Mouse (Mus musculus): ENCODE results near the gene Mink1.

Gene Mink1

DNA sequence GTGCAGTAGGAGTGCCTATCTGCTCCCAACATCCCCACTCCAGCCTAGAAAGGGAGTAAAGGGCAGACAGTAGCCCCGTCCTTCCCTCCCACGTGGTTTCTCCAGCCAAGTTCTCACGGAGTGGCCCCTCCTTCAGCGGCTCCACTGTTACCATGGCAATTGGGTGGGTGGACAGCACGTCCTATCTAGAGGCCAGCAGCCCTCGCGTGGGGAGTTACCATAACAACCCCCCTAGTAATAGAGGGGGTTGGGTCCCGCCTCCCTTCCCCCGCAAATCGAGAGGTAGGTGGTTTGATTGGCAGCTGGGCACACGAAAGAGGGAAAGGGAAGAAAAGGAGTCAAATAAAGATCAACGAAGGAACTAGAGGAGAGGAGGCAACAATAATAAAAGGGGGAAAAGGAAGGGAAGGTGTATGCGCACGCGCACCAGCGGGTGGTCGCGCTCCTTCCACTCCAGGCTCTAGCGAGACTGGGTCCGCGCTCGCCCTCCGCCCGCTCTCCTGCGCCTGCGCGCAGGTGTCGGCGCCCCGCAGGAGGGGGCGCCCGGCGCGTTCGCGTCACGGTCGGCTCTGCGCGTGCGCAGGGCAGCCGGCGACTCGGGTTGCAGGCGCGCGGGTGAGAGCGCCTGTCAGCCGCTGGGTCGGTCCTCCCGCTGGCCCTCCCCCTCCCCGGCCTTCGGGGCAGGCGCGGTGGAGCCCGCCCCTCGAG is at the start of gene Mink1:
TSS of gene Mink1 (plus strand) at position 595 of the 708 bp plus-strand sequence.
- CTCF ChIA-PET = interaction anchor here in 1 of 4 experiments (1.1 kb wide), 1 partner anchor 12 kb away, joined by 4 read pairs; no protein-coding TSS in a partner anchor
- POLR2A ChIA-PET = interaction anchor here in 2 of 4 experiments (0.9 to 1.7 kb wide), 6 partner anchors 12 to 130 kb away, joined by 3 to 7 read pairs (median 5); partner anchors contain the start of genes Psmb6 (in 2 of the 2) and Arrb2 (in 1 of the 2)

- ChIA-PET POLR2A (interaction anchor here in 3 of 4 experiments (0.6 to 2.3 kb wide), 6 partner anchors 12 to 263 kb away, joined by 3 to 9 read pairs (median 3); partner anchors contain the start of genes Arrb2 (in 1 of the 3), Psmb6 (in 1 of the 3) and Spag7 (in 1 of the 3)), CTCF (interaction anchor here in 2 of 4 experiments (1.0 to 1.9 kb wide), 8 partner anchors 9 to 133 kb away, joined by 3 to 6 read pairs (median 4); partner anchors contain the start of genes Med11 (in 1 of the 2), Psmb6 (in 1 of the 2), Rnf167 (in 1 of the 2) and Slc25a11 (in 1 of the 2))
These were observed 49.2 kb upstream of the Mink1 start for GRCm38 (mm10) chr11:70513520-70513919.

GRCm38 (mm10) chr11:70514288-70514687 is 48.4 kb upstream of the Mink1 start, which contains the start of gene Vmo1:
TSS of gene Vmo1 (minus strand) at chr11:70514616.
- ChIA-PET POLR2A (interaction anchor here in 3 of 4 experiments (0.6 to 2.3 kb wide), 4 partner anchors 11 to 263 kb away, joined by 3 to 9 read pairs (median 4); partner anchors contain the start of genes Psmb6 (in 1 of the 3) and Spag7 (in 1 of the 3)), CTCF (interaction anchor here in 2 of 4 experiments (0.5 to 1.9 kb wide), 7 partner anchors 9 to 133 kb away, joined by 3 to 6 read pairs (median 4); partner anchors contain the start of genes Med11 (in 1 of the 2), Psmb6 (in 1 of the 2), Rnf167 (in 1 of the 2) and Slc25a11 (in 1 of the 2))

DNA sequence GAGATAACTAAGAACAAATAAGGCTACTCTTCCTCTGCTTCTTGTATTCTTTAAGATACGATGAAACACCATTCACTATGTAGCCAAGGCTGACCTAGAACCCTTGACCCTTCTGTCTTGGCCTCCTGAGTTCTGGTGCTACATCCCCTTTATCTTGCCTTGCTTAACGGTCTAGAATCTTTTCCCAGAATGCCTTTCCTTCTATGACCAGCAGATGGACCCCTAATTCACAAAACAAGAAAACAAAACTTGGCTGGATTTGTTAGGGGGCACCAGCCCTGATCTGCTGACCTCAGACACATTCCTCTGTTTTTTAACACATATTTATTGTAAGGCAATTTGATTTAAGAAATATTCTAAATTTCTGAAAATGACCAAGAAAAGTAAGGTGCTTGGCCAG is 46.3 kb upstream of the Mink1 start:
- ChIA-PET CTCF (interaction anchor here in 3 of 4 experiments (0.6 to 5.1 kb wide), 6 partner anchors 104 to 261 kb away, joined by 3 to 19 read pairs (median 5); no protein-coding TSS in a partner anchor), POLR2A (interaction anchor here in 1 of 4 experiments (1.5 kb wide), 1 partner anchor 9 kb away, joined by 3 read pairs; the partner anchor contains the start of gene Psmb6)

GRCm38 (mm10) chr11:70518436-70518835 is 44.2 kb upstream of the Mink1 start:
- ChIA-PET CTCF (interaction anchor here (0.6 to 5.1 kb wide), 8 partner anchors 12 to 288 kb away, joined by 3 to 19 read pairs (median 3); no protein-coding TSS in a partner anchor), POLR2A (interaction anchor here in 3 of 4 experiments (0.6 to 2.4 kb wide), 11 partner anchors 8 to 170 kb away, joined by 3 to 12 read pairs (median 4); partner anchors contain the start of genes Pld2 (in 1 of the 3), Rnf167 (in 1 of the 3) and Slc25a11 (in 1 of the 3))

DNA sequence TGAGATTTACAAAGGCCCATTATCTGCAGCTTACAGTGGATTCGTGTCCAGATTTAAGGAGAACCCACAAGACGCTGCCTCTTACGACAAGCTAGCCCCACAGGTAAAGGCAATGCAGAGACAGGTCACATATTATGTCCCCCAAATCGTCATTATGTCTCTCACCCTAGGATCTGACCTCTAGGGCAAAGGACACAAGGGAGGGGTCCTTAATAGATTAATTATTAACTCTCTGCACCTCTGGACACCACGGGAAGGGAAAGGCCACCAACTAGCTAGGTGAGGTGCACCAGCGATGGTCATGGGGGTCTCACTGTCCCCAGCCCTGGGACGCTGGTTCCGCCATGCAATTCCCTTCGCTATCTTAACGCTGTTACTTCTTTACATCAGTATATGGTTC is 43.8 kb upstream of the Mink1 start, which contains the start of gene Gltpd2:
TSS of gene Gltpd2 (plus strand) at position 274 of the 400 bp plus-strand sequence.
- ChIA-PET CTCF (interaction anchor here (0.6 to 5.1 kb wide), 15 partner anchors 9 to 503 kb away, joined by 3 to 19 read pairs (median 3); partner anchors contain the start of genes Acadvl (in 1 of the 4) and Arrb2 (in 1 of the 4)), POLR2A (interaction anchor here (0.6 to 2.4 kb wide), 21 partner anchors 9 to 213 kb away, joined by 3 to 12 read pairs (median 4); partner anchors contain the start of genes Arrb2 (in 2 of the 4), Rnf167 (in 2 of the 4), Slc25a11 (in 2 of the 4) and 4930544D05Rik (in 1 of the 4))

DNA sequence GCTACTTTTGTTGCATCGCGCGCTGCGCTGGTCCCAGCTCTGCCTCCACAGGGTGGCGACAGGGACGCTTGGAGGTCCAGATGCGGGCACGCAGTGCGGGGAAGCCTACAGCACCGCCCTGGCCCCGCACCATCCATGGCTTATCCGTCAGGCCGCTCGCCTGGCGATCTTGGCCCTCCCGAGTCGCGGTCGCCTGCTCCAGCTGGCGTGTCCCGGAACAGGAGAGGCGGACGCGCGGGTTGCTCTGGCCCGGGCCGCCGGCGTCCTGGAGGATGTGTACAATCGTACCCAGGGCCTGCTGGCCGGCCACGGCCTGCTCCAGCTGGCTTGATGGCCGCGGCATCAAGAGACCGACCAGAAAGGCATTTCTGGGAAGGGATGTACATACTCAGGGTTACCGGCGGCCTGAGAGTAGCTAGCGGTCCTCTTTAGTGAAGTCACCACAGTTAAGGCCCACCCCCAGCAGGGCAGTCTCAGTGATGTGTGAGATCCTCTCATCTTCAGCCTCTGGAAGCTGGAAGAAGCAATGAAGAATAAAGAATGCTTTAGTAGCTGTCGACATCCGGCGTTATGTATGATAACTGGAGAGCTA is 42.4 kb upstream of the Mink1 start:
- ChIA-PET CTCF (interaction anchor here (0.5 to 5.1 kb wide), 20 partner anchors 9 to 410 kb away, joined by 3 to 19 read pairs (median 3); partner anchors contain the start of gene Arrb2 (in 1 of the 4)), POLR2A (interaction anchor here (0.5 to 2.4 kb wide), 31 partner anchors 10 to 1336 kb away, joined by 3 to 13 read pairs (median 4); partner anchors contain the start of genes Arrb2 (in 3 of the 4), Rnf167 (in 3 of the 4), 4930544D05Rik (in 2 of the 4) and Slc25a11 (in 2 of the 4))

DNA sequence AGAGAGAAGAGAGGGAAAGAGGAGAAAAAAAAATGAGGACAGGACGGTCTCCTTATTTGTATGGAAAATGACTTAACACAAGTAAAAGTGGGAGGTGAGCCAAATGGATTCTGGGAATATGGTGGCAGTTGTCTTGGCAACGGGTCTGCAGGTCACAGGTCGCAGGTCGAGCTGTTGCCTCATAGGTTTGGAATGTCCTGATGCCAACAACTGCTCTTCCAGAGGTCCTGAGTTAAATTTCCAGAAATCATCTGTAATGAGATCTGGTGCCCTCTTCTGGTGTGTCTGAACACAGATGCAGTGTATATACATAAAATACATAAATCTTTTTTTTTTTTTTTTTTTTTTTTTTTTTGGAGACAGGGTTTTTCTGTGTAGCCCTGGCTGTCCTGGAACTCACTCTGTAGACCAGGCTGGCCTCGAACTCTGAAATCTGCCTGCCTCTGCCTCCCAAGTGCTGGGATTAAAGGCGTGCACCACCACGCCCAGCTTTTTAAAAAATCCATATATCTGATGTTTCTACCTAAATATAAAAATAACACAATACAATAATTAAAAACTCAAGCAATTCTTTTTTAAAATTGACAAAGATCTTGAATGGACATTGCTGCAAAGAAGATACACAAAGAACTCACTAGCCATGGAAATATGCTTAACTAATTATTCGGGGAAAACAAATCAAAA is 39.2 kb upstream of the Mink1 start:
- ChIA-PET POLR2A (interaction anchor here (0.7 to 3.6 kb wide), 9 partner anchors 85 to 254 kb away, joined by 3 to 39 read pairs (median 4); partner anchors contain the start of genes Arrb2 (in 2 of the 4), Rnf167 (in 1 of the 4) and Slc25a11 (in 1 of the 4)), CTCF (interaction anchor here in 3 of 4 experiments (0.6 to 1.0 kb wide), 7 partner anchors 8 to 141 kb away, joined by 3 to 8 read pairs (median 4); no protein-coding TSS in a partner anchor)

DNA sequence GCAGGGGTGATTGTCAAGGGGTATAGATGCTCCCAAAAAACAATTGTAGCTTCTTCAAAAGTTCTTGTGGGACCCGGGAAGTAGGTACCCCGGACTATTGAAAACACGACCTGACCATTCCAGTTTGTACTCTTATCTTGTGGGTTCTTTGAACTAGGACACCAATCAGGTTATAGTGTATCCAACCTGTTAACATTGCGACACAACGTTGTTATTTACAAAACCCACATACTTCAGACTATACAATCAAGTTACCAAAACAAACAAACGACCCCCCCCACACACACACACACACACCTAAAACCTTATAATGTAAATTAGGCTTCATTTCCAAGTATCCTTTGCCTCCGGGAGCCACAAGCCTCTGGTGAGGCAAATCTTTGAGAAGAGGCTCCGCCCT is 37.9 kb upstream of the Mink1 start:
- ChIA-PET POLR2A (interaction anchor here (0.6 to 3.6 kb wide), 85 partner anchors 8 to 977 kb away, joined by 3 to 39 read pairs (median 4); partner anchors contain the start of genes Rnf167 (in 4 of the 4), Slc25a11 (in 4 of the 4), 4930544D05Rik (in 3 of the 4) and Arrb2 (in 2 of the 4)), CTCF (interaction anchor here (0.6 to 1.6 kb wide), 14 partner anchors 10 to 253 kb away, joined by 3 to 7 read pairs (median 4); partner anchors contain the start of genes 4930544D05Rik (in 1 of the 4), Arrb2 (in 1 of the 4), Spag7 (in 1 of the 4) and Vmo1 (in 1 of the 4))

DNA sequence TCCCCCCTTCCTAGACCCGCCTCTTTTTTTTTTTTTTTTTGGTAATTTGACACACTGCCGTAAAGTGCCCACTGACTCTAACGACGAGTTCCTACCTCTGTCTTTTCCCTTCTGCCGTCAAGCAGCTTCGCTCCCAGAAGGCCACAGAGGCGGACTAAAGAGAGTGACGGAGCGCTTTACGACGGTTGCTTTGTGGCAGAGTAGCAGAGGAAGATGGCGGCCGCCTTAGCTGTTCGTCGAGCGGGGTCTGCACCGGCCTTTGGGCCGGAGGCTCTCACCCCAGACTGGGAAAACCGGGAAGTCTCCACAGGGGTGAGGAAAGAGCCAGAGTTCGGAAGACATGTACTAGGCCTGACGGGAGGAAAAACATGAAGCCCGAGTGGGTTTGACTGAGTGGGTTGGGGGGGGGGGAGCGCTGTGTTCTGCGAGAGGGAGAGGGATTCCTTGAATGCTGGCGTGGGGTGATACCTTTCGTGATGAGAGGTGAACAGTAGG is 37.5 kb upstream of the Mink1 start, which contains the start of gene Psmb6:
TSS of gene Psmb6 (plus strand) at position 184 of the 495 bp plus-strand sequence.
- POLR2A ChIA-PET = interaction anchor here (0.6 to 3.6 kb wide), 98 partner anchors 9 to 977 kb away, joined by 3 to 39 read pairs (median 4); partner anchors contain the start of genes Rnf167 (in 4 of the 4), Slc25a11 (in 4 of the 4), 4930544D05Rik (in 3 of the 4) and Arrb2 (in 2 of the 4)
- CTCF ChIA-PET = interaction anchor here (0.6 to 1.6 kb wide), 19 partner anchors 8 to 252 kb away, joined by 3 to 7 read pairs (median 4); partner anchors contain the start of genes 4930544D05Rik (in 1 of the 4), Arrb2 (in 1 of the 4), Pld2 (in 1 of the 4) and Spag7 (in 1 of the 4)

- ChIA-PET CTCF (interaction anchor here (0.6 to 1.6 kb wide), 14 partner anchors 9 to 252 kb away, joined by 3 to 7 read pairs (median 4); partner anchors contain the start of genes 4930544D05Rik (in 1 of the 4), Arrb2 (in 1 of the 4), Pld2 (in 1 of the 4) and Vmo1 (in 1 of the 4)), POLR2A (interaction anchor here (0.6 to 3.6 kb wide), 73 partner anchors 9 to 826 kb away, joined by 3 to 39 read pairs (median 4); partner anchors contain the start of genes 4930544D05Rik (in 3 of the 4), Pld2 (in 3 of the 4), Arrb2 (in 2 of the 4) and Pelp1 (in 2 of the 4))
These were observed 37.0 kb upstream of the Mink1 start for GRCm38 (mm10) chr11:70525726-70526125.

- POLR2A ChIA-PET = interaction anchor here in 3 of 4 experiments (0.6 to 3.6 kb wide), 29 partner anchors 9 to 289 kb away, joined by 3 to 39 read pairs (median 5); partner anchors contain the start of genes Pld2 (in 3 of the 3), Rnf167 (in 3 of the 3), Slc25a11 (in 3 of the 3) and Arrb2 (in 2 of the 3)
- CTCF ChIA-PET = interaction anchor here in 2 of 4 experiments (1.0 to 1.6 kb wide), 4 partner anchors 14 to 251 kb away, joined by 3 to 7 read pairs (median 4); partner anchors contain the start of genes Arrb2 (in 1 of the 2) and Pld2 (in 1 of the 2)
These were observed 36.5 kb upstream of the Mink1 start for GRCm38 (mm10) chr11:70526211-70526610.

DNA sequence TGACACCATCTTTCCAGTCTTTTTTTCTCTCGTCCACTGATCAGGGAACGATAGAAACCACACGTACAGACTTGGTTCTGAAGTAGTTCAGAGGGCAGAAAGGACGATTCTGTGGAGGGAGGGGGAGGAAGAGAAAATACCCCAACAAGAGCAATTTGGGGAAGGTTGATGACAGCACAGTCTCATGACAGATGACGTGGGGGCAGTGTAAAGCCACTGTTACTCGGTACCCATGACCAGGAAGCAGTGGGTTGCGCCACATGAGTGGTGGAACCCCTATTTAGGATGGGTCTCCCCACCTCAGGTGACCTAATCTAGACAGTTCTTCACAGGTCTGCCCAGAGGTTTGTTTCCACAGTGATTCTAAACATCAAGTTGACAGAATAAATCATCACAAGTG is 34.1 kb upstream of the Mink1 start:
- CTCF ChIA-PET = interaction anchor here in 2 of 4 experiments (1.3 to 1.6 kb wide), 2 partner anchors 9 to 12 kb away, joined by 3 to 4 read pairs; partner anchors contain the start of gene Pld2 (in 1 of the 2)

GRCm38 (mm10) chr11:70531065-70531464 is 31.6 kb upstream of the Mink1 start:
- ChIA-PET POLR2A (interaction anchor here in 3 of 4 experiments (0.7 to 2.0 kb wide), 11 partner anchors 9 to 444 kb away, joined by 3 to 8 read pairs (median 4); partner anchors contain the start of genes Rnf167 (in 2 of the 3), Slc25a11 (in 2 of the 3) and Pld2 (in 1 of the 3)), CTCF (interaction anchor here (0.6 to 1.4 kb wide), 12 partner anchors 8 to 240 kb away, joined by 3 to 5 read pairs (median 4); no protein-coding TSS in a partner anchor)

More for the DNA sequence above, 34.1 kb upstream of the Mink1 start:
- POLR2A ChIA-PET = interaction anchor here in 2 of 4 experiments (0.6 to 3.6 kb wide), 6 partner anchors 50 to 119 kb away, joined by 3 to 17 read pairs (median 5); partner anchors contain the start of genes Rnf167 (in 2 of the 2), Slc25a11 (in 2 of the 2) and 4930544D05Rik (in 1 of the 2)

- ChIA-PET CTCF (no interaction called here), POLR2A (interaction anchor here in 1 of 4 experiments (0.7 to 2.0 kb wide), 2 partner anchors 13 to 18 kb away, joined by 3 to 6 read pairs; no protein-coding TSS in a partner anchor)
These were observed 29.8 kb upstream of the Mink1 start, which contains the start of gene Gm40193 for GRCm38 (mm10) chr11:70532839-70533238. TSS of gene Gm40193 (minus strand) at chr11:70532939.
